Mouse (Mus musculus) hindbrain, embryonic 11.5 days (tissue): Measurements from ENCODE around the gene Prkg2. TPM values are rescaled to one million over a fixed set of nuclear protein-coding genes. Genes with fewer than 3 reads are reported as not detected.

ENCODE experiments used
- ATAC-seq: fragments of 200-750 bp; cut with Nextera tagmentation; 2 replicates; pipeline ENCODE4 v1.8.0; 2017; ENCODE audit warnings: mild to moderate bottlenecking, moderate TSS enrichment, moderate library complexity; ENCODE audit not compliant: low FRiP score
- DNase-seq: peaks from one replicate; pipeline ENCODE4 v3.0.0-alpha.2; 2015; ENCODE audit warnings: low spot score
- H3K27ac ChIP-seq: fragments of 300-500 bp; sonication (generic); 2 replicates; pipeline ENCODE4 v1.5.1; 2014; ENCODE audit warnings: mild to moderate bottlenecking, low read depth, low read length
- H3K27me3 ChIP-seq: fragments of 300-500 bp; sonication (generic); 2 replicates; pipeline ENCODE4 v1.6.1; 2014; ENCODE audit warnings: mild to moderate bottlenecking, low read length, moderate library complexity, mixed read lengths; ENCODE audit not compliant: control insufficient read depth, insufficient read depth
- H3K36me3 ChIP-seq: fragments of 300-500 bp; sonication (generic); 2 replicates; pipeline ENCODE4 v1.6.1; 2014; ENCODE audit warnings: mild to moderate bottlenecking, low read length, moderate library complexity, mixed read lengths; ENCODE audit not compliant: control insufficient read depth, insufficient read depth
- H3K4me1 ChIP-seq: fragments of 300-500 bp; sonication (generic); replicated peaks from 2 replicates; pipeline ENCODE4 v1.6.1; 2014; ENCODE audit warnings: low read length, mixed read lengths; ENCODE audit not compliant: control insufficient read depth, insufficient read depth
- H3K4me2 ChIP-seq: fragments of 300-500 bp; sonication (generic); replicated peaks from 2 replicates; pipeline ENCODE4 v1.6.1; 2014; ENCODE audit warnings: mild to moderate bottlenecking, low read depth, low read length
- H3K4me3 ChIP-seq: fragments of 300-500 bp; sonication (generic); 2 replicates; pipeline ENCODE4 v1.5.1; 2014; ENCODE audit warnings: low read depth, low read length
- H3K9ac ChIP-seq: fragments of 300-500 bp; sonication (generic); 2 replicates; pipeline ENCODE4 v1.6.1; 2014; ENCODE audit warnings: low read depth, low read length
- H3K9me3 ChIP-seq: fragments of 300-500 bp; sonication (generic); 2 replicates; pipeline ENCODE4 v1.6.1; 2016; ENCODE audit warnings: low read length; ENCODE audit not compliant: control insufficient read depth
- WGBS: fragments of 180-500 bp; shearing (Covaris S2); extraction: QIAGEN DNeasy Blood & Tissue Kit; methylation state at CpG from one replicate; pipeline ENCODE4 v1.1.7; 2014; 5-methylcytosine and 5-hydroxymethylcytosine counted together
- polyA plus RNA-seq: library from polyadenylated mRNA; unstranded; fragments of >200 nt; fragmentation: Nextera tagmentation; extraction: Ambion mirVana; gene quantifications from 2 replicates; pipeline ENCODE4 v1.2.1, GENCODE M21; 2014

Gene Prkg2
- polyA plus RNA-seq, 1 experiment from 2014 or later, result 1.5 TPM

GRCm38 (mm10) chr5:98987116-98987515 lies 50.0 kb downstream of the Prkg2 start:
- H3K27me3 ChIP-seq, result no peaks in the 10 kb centered on the region

GRCm38 (mm10) chr5:98986459-98986858 lies 50.7 kb downstream of the Prkg2 start:
- no peak overlapping the region for H3K4me2 ChIP-seq
- H3K9ac ChIP-seq, result no peak overlapping the region
- H3K9me3 ChIP-seq, result no peaks in the 10 kb centered on the region
- H3K4me1 ChIP-seq, result no peaks in the 10 kb centered on the region
- 32% methylated on average over 4 of the region's 4 CpGs for WGBS
- no peak overlapping the region for H3K27ac ChIP-seq
- DNase-seq (no peak), ATAC-seq (no peak)
- no peak overlapping the region for H3K4me3 ChIP-seq
- no peaks in the 10 kb centered on the region for H3K27me3 ChIP-seq
- no peaks in the 10 kb centered on the region for H3K36me3 ChIP-seq

More at GRCm38 (mm10) chr5:98987116-98987515, 50.0 kb downstream of the Prkg2 start:
- ATAC-seq, result no peak
- Histone ChIP-seq H3K9me3 (no peaks in the 10 kb centered on the region), H3K36me3 (no peaks in the 10 kb centered on the region), H3K27ac (no peak overlapping the region), H3K4me2 (no peak overlapping the region), H3K4me3 (no peak overlapping the region), H3K9ac (no peak overlapping the region), H3K4me1 (no peaks in the 10 kb centered on the region)
- 65% methylated on average over 3 of the region's 3 CpGs for WGBS
- no peak for DNase-seq

GRCm38 (mm10) chr5:98986011-98986410 lies 51.1 kb downstream of the Prkg2 start:
- Histone ChIP-seq H3K4me2 (no peak overlapping the region), H3K36me3 (no peaks in the 10 kb centered on the region), H3K9me3 (no peaks in the 10 kb centered on the region), H3K4me1 (no peaks in the 10 kb centered on the region), H3K27me3 (no peaks in the 10 kb centered on the region), H3K27ac (no peak overlapping the region), H3K4me3 (no peak overlapping the region), H3K9ac (no peak overlapping the region)
- no peak for DNase-seq
- 30% methylated on average over 4 of the region's 4 CpGs for WGBS
- no peak for ATAC-seq

GRCm38 (mm10) chr5:98985077-98985476 lies 52.1 kb downstream of the Prkg2 start:
- no peaks in the 10 kb centered on the region for H3K4me1 ChIP-seq
- no peak for ATAC-seq
- H3K27me3 ChIP-seq, result no peaks in the 10 kb centered on the region
- H3K9me3 ChIP-seq, result no peaks in the 10 kb centered on the region
- H3K4me3 ChIP-seq, result no peak overlapping the region
- H3K27ac ChIP-seq, result no peak overlapping the region
- H3K4me2 ChIP-seq, result no peak overlapping the region
- no peak overlapping the region for H3K9ac ChIP-seq
- DNase-seq, result no peak
- H3K36me3 ChIP-seq, result no peaks in the 10 kb centered on the region
- WGBS, result 72% methylated on average over 3 of the region's 3 CpGs

- no peak for ATAC-seq
- no peak overlapping the region for H3K4me2 ChIP-seq
- H3K9ac ChIP-seq, result no peak overlapping the region
- no peaks in the 10 kb centered on the region for H3K27me3 ChIP-seq
- 89% methylated on average over 7 of the region's 7 CpGs for WGBS
- DNase-seq, result no peak
- no peaks in the 10 kb centered on the region for H3K9me3 ChIP-seq
- no peak overlapping the region for H3K4me3 ChIP-seq
- H3K27ac ChIP-seq, result no peak overlapping the region
- no peaks in the 10 kb centered on the region for H3K36me3 ChIP-seq
- no peaks in the 10 kb centered on the region for H3K4me1 ChIP-seq
Measured at GRCm38 (mm10) chr5:98981304-98981703, 55.8 kb downstream of the Prkg2 start.

GRCm38 (mm10) chr5:98978316-98978715 lies 58.8 kb downstream of the Prkg2 start:
- Histone ChIP-seq H3K4me3 (no peak overlapping the region), H3K9me3 (no peaks in the 10 kb centered on the region), H3K27ac (no peak overlapping the region), H3K9ac (no peak overlapping the region), H3K4me1 (no peaks in the 10 kb centered on the region), H3K4me2 (no peak overlapping the region), H3K36me3 (no peaks in the 10 kb centered on the region), H3K27me3 (no peaks in the 10 kb centered on the region)
- 90% methylated on average over 6 of the region's 6 CpGs for WGBS
- ATAC-seq (no peak), DNase-seq (no peak)

GRCm38 (mm10) chr5:98975877-98976672 lies 61.1 kb downstream of the Prkg2 start:
- Histone ChIP-seq H3K27me3 (no peaks in the 10 kb centered on the region), H3K4me1 (no peaks in the 10 kb centered on the region), H3K4me2 (no peak overlapping the region), H3K9me3 (no peaks in the 10 kb centered on the region), H3K4me3 (no peak overlapping the region), H3K36me3 (no peaks in the 10 kb centered on the region), H3K9ac (no peak overlapping the region), H3K27ac (no peak overlapping the region)
- ATAC-seq, result peak; percentile 51; the same call in 1 of the 2 replicates
- DNase-seq, result no peak
- WGBS, result 78% methylated on average over 10 of the region's 10 CpGs

GRCm38 (mm10) chr5:98966679-98967078 lies 70.5 kb downstream of the Prkg2 start:
- H3K36me3 ChIP-seq, result no peaks in the 10 kb centered on the region

GRCm38 (mm10) chr5:98965139-98965538 lies 72.0 kb downstream of the Prkg2 start:
- ATAC-seq (no peak), DNase-seq (no peak)
- H3K9ac ChIP-seq, result no peak overlapping the region
- H3K4me3 ChIP-seq, result no peak overlapping the region
- no peaks in the 10 kb centered on the region for H3K36me3 ChIP-seq
- H3K27ac ChIP-seq, result no peak overlapping the region
- H3K4me1 ChIP-seq, result no peaks in the 10 kb centered on the region
- H3K9me3 ChIP-seq, result no peaks in the 10 kb centered on the region
- no peaks in the 10 kb centered on the region for H3K27me3 ChIP-seq
- WGBS, result 61% methylated on average over 4 of the region's 4 CpGs
- no peak overlapping the region for H3K4me2 ChIP-seq

More at GRCm38 (mm10) chr5:98966679-98967078, 70.5 kb downstream of the Prkg2 start:
- Histone ChIP-seq H3K9me3 (no peaks in the 10 kb centered on the region), H3K9ac (no peak overlapping the region), H3K4me3 (no peak overlapping the region), H3K4me1 (no peaks in the 10 kb centered on the region), H3K27ac (no peak overlapping the region), H3K27me3 (no peaks in the 10 kb centered on the region), H3K4me2 (no peak overlapping the region)
- WGBS, result 87% methylated on average over 9 of the region's 9 CpGs
- no peak for DNase-seq
- no peak for ATAC-seq
